ENCODE assay signal across 28 mouse cellular contexts in the genomic region with DNA sequence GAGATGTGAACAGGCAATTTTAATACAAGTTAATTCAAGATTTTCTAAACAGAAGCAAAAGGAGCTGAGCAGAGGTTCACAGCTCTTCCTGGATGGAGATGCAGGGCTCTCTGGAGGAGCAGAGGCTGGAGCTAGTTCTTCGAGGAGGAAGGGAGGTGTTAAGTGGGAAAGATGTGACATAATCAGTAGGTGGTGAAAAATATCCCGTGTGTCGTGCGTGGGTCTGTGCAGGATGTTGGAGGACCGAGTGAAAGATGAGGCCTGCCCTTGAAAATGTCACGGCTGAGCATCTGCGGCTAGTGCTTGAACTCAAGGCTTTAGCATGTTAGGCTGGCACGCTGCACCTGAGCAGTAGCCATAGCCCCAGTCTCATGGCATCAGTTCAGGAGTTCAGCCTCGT. TPM values are rescaled to one million over a fixed set of nuclear protein-coding genes. Genes with fewer than 3 reads are reported as not detected.
A peak's percentile ranks its signal among the peaks of the same experiment; 100 is the strongest.
DNase-seq lines count a peak whose midpoint lies in the region; ATAC-seq and TF ChIP-seq lines count a peak whose summit lies in the region.
"Had no signal": no experiment of that assay in that cellular context is flagged by ENCODE, and none has a peak within 500 bp of the region (broad histone marks: within the 10 kb centered on the region; RNA-seq: fewer than 3 reads in every experiment).

No protein-coding gene starts in this region.

- 64% methylated on average over 9 of the region's 9 CpGs for WGBS in olfactory bulb, adult 2 months
- WGBS in hindbrain, embryonic 16.5 days = 91% methylated on average over 9 of the region's 9 CpGs

- DNase-seq in frontal cortex, postnatal 10 days (ENCODE audit: low spot score in 2 of 2) = no peak
- peak; percentile 36 for DNase-seq in left cerebral cortex, adult 11 months (ENCODE audit: low spot score)
- no peak for DNase-seq in left cerebral cortex, postnatal 4 days
- peak; percentile 78 for DNase-seq in right cerebral cortex, adult 18-20 months
- DNase-seq in right cerebral cortex, postnatal 14 days = no peak
- DNase-seq: adrenal gland, adult 8-10 months; B cell, adult 2 months; cerebellum, adult 11 months; cerebellum, adult 8-10 months; cerebellum, postnatal 14 days; gastrocnemius, postnatal 36 days; heart, postnatal 10 days; heart, postnatal 4 days had no signal

- H3K9ac ChIP-seq in hindbrain, embryonic 16.5 days (ENCODE audit: low read depth, low read length) = no peak overlapping the region
- H3K9ac ChIP-seq: embryonic facial prominence, embryonic 12.5 days; forebrain, embryonic 15.5 days; hindbrain, embryonic 12.5 days had no signal

- no peak overlapping the region for H3K4me2 ChIP-seq in hindbrain, embryonic 16.5 days (ENCODE audit: low read length)
- H3K4me2 ChIP-seq: embryonic facial prominence, embryonic 12.5 days; forebrain, embryonic 15.5 days; hindbrain, embryonic 12.5 days had no signal

- no peaks in the 10 kb centered on the region for H3K36me3 ChIP-seq in hindbrain, embryonic 16.5 days (ENCODE audit: control insufficient read depth, insufficient read depth, low read length)
- H3K36me3 ChIP-seq: embryonic facial prominence, embryonic 12.5 days; forebrain, embryonic 15.5 days; G1E; heart, embryonic 10.5 days; hindbrain, embryonic 12.5 days had no signal

- no peak for TF ChIP-seq POLR2A in olfactory bulb, adult 2 months (IDR thresholded peaks at IDR 0.05; ENCODE audit: insufficient read depth, low read depth, low read length)

- ATAC-seq in frontal cortex, adult (ENCODE audit: low TSS enrichment) = peak; percentile 69
- ATAC-seq in hindbrain, embryonic 16.5 days = no peak
- ATAC-seq: CD4-positive, CD25-positive, alpha-beta regulatory T cell, adult 4 months; forebrain, embryonic 15.5 days; hindbrain, postnatal 0 days had no signal

- intact Hi-C loops in left cerebral cortex, postnatal 4 days (cut with DNase I) = no loop called here

- peak overlapping the region; percentile 95 for H3K27ac ChIP-seq in olfactory bulb, adult 2 months (ENCODE audit: insufficient read depth, low read depth, low read length)
- H3K27ac ChIP-seq in hindbrain, embryonic 16.5 days (ENCODE audit: low read depth, low read length) = no peak overlapping the region
- H3K27ac ChIP-seq: embryonic facial prominence, embryonic 12.5 days; forebrain, embryonic 15.5 days; heart, embryonic 10.5 days; hindbrain, embryonic 12.5 days; hindbrain, postnatal 0 days had no signal

- TF ChIP-seq CTCF in olfactory bulb, adult 2 months (IDR thresholded peaks at IDR 0.05; ENCODE audit: insufficient read depth, low read depth, low read length) = no peak

- H3K4me1 ChIP-seq in olfactory bulb, adult 2 months (ENCODE audit: control insufficient read depth, insufficient read depth, low read length) = peaks cover 25% of the 10 kb centered on the region
- no peaks in the 10 kb centered on the region for H3K4me1 ChIP-seq in hindbrain, embryonic 16.5 days (ENCODE audit: control insufficient read depth, insufficient read depth, low read depth, low read length)
- H3K4me1 ChIP-seq: embryonic facial prominence, embryonic 12.5 days; forebrain, embryonic 15.5 days; heart, embryonic 10.5 days had no signal

- no peak overlapping the region for H3K4me3 ChIP-seq in olfactory bulb, adult 2 months (ENCODE audit: insufficient read depth, low read depth, low read length)
- no peak overlapping the region for H3K4me3 ChIP-seq in hindbrain, embryonic 16.5 days (ENCODE audit: low read length)
- H3K4me3 ChIP-seq: embryonic facial prominence, embryonic 12.5 days; forebrain, embryonic 15.5 days; heart, embryonic 10.5 days; hindbrain, embryonic 12.5 days had no signal

- no peaks in the 10 kb centered on the region for H3K27me3 ChIP-seq in hindbrain, embryonic 16.5 days (replicated peaks; ENCODE audit: control insufficient read depth, insufficient read depth, low read length)
- H3K27me3 ChIP-seq: embryonic facial prominence, embryonic 12.5 days; hindbrain, embryonic 12.5 days had no signal

- H3K9me3 ChIP-seq in hindbrain, embryonic 16.5 days (ENCODE audit: control insufficient read depth, low read length) = no peaks in the 10 kb centered on the region
- H3K9me3 ChIP-seq: embryonic facial prominence, embryonic 12.5 days; forebrain, embryonic 15.5 days; G1E; heart, embryonic 10.5 days; hindbrain, embryonic 12.5 days had no signal

RNA-seq across cellular contexts. Expression of gene Mei1, which starts 15.8 kb away (rescaled TPM):
- under 1 TPM in 1 of 2 experiments, not detected in 1; 0.10 TPM for total RNA-seq in left cerebral cortex, postnatal 4 days (2021)
- polyA plus RNA-seq in olfactory bulb, adult 2 months (2012; ENCODE audit: insufficient read depth, insufficient read length, low replicate concordance, missing spikeins) = not detected in 2 replicates
- polyA plus RNA-seq in hindbrain, embryonic 16.5 days (2015; fragmentation: Nextera tagmentation; extraction: Ambion mirVana) = 0.06 and 0.11 TPM in 2 replicates
- total RNA-seq: common myeloid progenitor, adult 5-6 weeks; heart, postnatal 10 days; heart, postnatal 4 days had no signal
- polyA plus RNA-seq: CD4-positive, CD25-positive, alpha-beta regulatory T cell, adult 4 months; forebrain, embryonic 11.5 days; forebrain, embryonic 15.5 days; G1E; heart, embryonic 14.5 days had no signal

RNA-seq across cellular contexts. Expression of gene 4930407I10Rik, which starts 26.7 kb away (rescaled TPM):
- not detected for total RNA-seq in left cerebral cortex, postnatal 4 days (2021)
- polyA plus RNA-seq in olfactory bulb, adult 2 months (2012; ENCODE audit: insufficient read depth, insufficient read length, low replicate concordance, missing spikeins) = not detected in 2 replicates
- not detected in 2 replicates for polyA plus RNA-seq in hindbrain, embryonic 16.5 days (2015; fragmentation: Nextera tagmentation; extraction: Ambion mirVana)
- total RNA-seq: adrenal gland, adult 8-10 months; adrenal gland, postnatal 36 days; common myeloid progenitor, adult 5-6 weeks; gastrocnemius, adult 18-20 months; gastrocnemius, postnatal 36 days; heart, postnatal 10 days; heart, postnatal 4 days; hindbrain, postnatal 0 days had no signal
- polyA plus RNA-seq: CD4-positive, CD25-positive, alpha-beta regulatory T cell, adult 4 months; forebrain, embryonic 11.5 days; forebrain, embryonic 15.5 days; G1E; heart, embryonic 10.5 days; heart, embryonic 14.5 days; hindbrain, embryonic 12.5 days; hindbrain, postnatal 0 days had no signal

RNA-seq across cellular contexts. Expression of gene Snu13, which starts 38.2 kb away (rescaled TPM):
- 100 to 1,000 TPM; 123 to 130 TPM for total RNA-seq in left cerebral cortex, postnatal 4 days (2021)
- not detected in 2 replicates for polyA plus RNA-seq in olfactory bulb, adult 2 months (2012; ENCODE audit: insufficient read depth, insufficient read length, low replicate concordance, missing spikeins)
- polyA plus RNA-seq in hindbrain, embryonic 16.5 days (2015; fragmentation: Nextera tagmentation; extraction: Ambion mirVana) = 254 and 268 TPM in 2 replicates

RNA-seq across cellular contexts. Expression of gene Ccdc134, which starts 42.1 kb away (rescaled TPM):
- total RNA-seq in left cerebral cortex, postnatal 4 days (2021) = 10 to 100 TPM; 11.3 to 12.4 TPM
- polyA plus RNA-seq in olfactory bulb, adult 2 months (2012; ENCODE audit: insufficient read depth, insufficient read length, low replicate concordance, missing spikeins) = not detected in 2 replicates
- 10.6 and 11.9 TPM in 2 replicates for polyA plus RNA-seq in hindbrain, embryonic 16.5 days (2015; fragmentation: Nextera tagmentation; extraction: Ambion mirVana)

RNA-seq across cellular contexts. Expression of gene Desi1, which starts 51.9 kb away (rescaled TPM):
- 10 to 100 TPM; 64.8 to 72.7 TPM for total RNA-seq in left cerebral cortex, postnatal 4 days (2021)
- 107 TPM in 1 of 2 replicates, not detected in the other for polyA plus RNA-seq in olfactory bulb, adult 2 months (2012; ENCODE audit: insufficient read depth, insufficient read length, low replicate concordance, missing spikeins)
- 53.7 and 56.1 TPM in 2 replicates for polyA plus RNA-seq in hindbrain, embryonic 16.5 days (2015; fragmentation: Nextera tagmentation; extraction: Ambion mirVana)

Comparison
In these comparisons a context has a peak if more than half of its experiments do, and no peak if none do; other contexts are left out.
1. DNase-seq: peak in left cerebral cortex, adult 11 months (single experiment) and right cerebral cortex, adult 18-20 months (single experiment); none in frontal cortex, postnatal 10 days (0 of 2), left cerebral cortex, postnatal 4 days (single experiment) and right cerebral cortex, postnatal 14 days (single experiment).